Mouse (Mus musculus): ENCODE measurements around the gene Prelid3b.

Prelid3b gene

GRCm38 (mm10) chr2:174472818-174473549 lies at the start of gene Prelid3b:
Gene Prelid3b (minus strand): TSS chr2:174473081.
- DNase-seq (ENCODE audit: low read depth): peak; percentile 100

- no peak for DNase-seq (ENCODE audit: low read depth)
These were observed 49.3 kb upstream of the Prelid3b start for GRCm38 (mm10) chr2:174522134-174522533.

DNA sequence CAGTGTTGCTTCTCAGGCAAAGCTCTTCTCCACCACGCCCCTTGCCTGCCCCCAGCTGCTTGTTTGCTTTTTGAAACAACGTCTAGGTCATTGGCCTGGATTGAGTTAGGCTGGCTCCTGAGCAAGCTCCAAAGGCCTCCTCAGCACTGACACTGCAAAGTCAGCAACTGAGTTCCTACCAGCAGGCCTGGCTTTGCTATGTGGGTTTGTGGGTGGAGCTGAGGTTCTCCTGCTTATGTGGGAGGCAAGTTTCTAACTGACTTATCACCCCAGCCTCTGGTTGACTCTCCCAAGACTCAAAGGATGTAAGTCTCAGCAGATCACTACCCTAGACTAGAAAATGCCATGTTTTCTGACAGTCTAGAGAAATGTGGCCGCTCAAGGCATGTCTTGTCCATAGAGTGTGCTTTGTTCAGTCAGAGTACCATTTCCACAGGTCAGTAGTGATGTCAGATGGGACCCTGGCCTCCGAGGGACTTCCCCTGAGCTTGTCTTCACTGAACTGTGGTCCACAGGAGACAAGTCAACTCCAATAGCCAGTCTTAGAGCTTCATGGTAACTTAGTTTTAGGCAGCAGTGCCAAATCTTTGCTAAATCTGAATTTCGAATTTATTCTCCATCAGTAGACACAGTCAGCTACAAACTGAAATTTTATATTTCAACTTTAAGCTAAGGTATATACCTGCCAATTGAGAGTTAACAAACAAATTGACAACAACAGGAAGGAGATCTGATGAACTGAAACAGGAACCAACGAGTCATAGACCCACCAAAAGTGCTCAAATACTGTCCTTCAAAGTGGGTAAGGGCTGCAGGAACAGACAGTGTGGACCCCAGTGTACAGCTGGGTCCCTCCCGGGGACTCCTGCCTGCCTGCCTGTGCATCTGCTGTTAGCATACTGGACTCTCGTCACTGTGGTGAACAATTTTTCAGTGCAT lies 44.5 kb upstream of the Prelid3b start:
- peak; percentile 5 for DNase-seq (ENCODE audit: low read depth)

- DNase-seq (ENCODE audit: low read depth): peak; percentile 17
These were observed 42.0 kb upstream of the Prelid3b start for GRCm38 (mm10) chr2:174514887-174515286.

DNA sequence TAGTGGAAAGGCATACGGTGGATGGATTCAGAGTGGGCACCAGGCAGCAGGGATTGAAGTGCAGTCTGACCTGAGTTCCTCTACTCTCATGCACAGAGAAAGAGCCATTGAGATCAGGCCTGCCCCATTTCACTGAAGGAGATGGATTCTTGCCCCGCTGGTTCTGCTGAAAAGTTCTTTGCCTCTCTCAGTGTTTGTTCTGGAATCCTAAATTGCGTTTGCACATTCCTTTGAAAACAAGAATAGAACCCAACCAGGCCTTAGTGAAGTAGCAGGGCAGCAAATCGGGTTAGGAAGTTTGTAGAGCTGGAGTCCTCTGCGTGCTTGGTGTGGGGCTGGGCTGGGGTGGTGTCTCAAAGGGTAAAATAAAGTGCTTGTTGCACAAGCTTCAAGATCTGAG lies 40.9 kb upstream of the Prelid3b start:
- DNase-seq (ENCODE audit: low read depth): no peak

- no peak for DNase-seq (ENCODE audit: low read depth)
These were observed 36.9 kb upstream of the Prelid3b start for GRCm38 (mm10) chr2:174509825-174510224.

- no peak for DNase-seq (ENCODE audit: low read depth)
These were observed 35.1 kb upstream of the Prelid3b start for GRCm38 (mm10) chr2:174507998-174508397.

- no peak for DNase-seq (ENCODE audit: low read depth)
These were observed 30.1 kb upstream of the Prelid3b start for GRCm38 (mm10) chr2:174502831-174503460.

- DNase-seq (ENCODE audit: low read depth): no peak
These were observed 29.4 kb upstream of the Prelid3b start for GRCm38 (mm10) chr2:174502321-174502720.

GRCm38 (mm10) chr2:174501517-174501916 lies 28.6 kb upstream of the Prelid3b start:
- no peak for DNase-seq (ENCODE audit: low read depth)

- no peak for DNase-seq (ENCODE audit: low read depth)
These were observed 28.1 kb upstream of the Prelid3b start for GRCm38 (mm10) chr2:174500814-174501503.

DNA sequence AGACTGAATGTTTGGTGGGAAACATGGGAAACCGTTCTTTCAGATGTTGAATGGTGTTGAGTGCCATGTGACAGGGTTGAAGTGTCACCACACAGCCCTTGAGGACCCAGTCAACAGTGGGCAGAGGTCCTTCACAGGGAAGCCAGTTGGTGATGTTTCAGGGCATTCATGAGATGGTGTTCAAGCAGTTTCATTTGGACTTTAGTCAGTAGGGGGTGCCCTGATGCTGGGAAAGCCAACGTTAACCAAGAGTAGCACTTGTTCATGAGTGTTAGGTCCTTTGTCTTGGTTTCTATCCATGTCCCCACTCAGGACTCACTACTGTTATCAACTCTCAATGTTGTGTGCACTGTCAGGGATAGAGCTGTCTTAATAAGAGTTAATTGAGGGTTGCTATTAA lies 20.0 kb upstream of the Prelid3b start:
- no peak for DNase-seq (ENCODE audit: low read depth)

- DNase-seq (ENCODE audit: low read depth): no peak
These were observed 14.1 kb upstream of the Prelid3b start for GRCm38 (mm10) chr2:174487005-174487404.

DNA sequence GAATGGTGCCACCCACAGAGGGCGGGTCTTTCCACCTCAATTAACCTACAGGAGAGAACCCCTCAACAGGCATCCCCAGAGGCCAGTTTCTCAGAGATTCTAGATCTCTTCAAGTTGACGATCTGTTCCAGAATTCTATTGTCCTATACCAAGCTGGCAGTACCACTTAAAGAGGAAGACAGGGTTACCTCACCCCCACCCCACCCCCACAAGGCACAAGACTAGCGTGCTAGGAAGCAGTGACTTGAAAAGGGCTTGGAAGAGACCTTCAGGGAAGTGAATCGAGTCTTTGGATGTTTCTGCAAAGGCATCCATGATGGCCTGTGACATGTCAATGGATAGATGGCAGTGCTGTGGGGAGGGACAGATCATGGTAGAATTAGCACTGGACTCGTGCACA lies 5.9 kb upstream of the Prelid3b start:
- no peak for DNase-seq (ENCODE audit: low read depth)

DNA sequence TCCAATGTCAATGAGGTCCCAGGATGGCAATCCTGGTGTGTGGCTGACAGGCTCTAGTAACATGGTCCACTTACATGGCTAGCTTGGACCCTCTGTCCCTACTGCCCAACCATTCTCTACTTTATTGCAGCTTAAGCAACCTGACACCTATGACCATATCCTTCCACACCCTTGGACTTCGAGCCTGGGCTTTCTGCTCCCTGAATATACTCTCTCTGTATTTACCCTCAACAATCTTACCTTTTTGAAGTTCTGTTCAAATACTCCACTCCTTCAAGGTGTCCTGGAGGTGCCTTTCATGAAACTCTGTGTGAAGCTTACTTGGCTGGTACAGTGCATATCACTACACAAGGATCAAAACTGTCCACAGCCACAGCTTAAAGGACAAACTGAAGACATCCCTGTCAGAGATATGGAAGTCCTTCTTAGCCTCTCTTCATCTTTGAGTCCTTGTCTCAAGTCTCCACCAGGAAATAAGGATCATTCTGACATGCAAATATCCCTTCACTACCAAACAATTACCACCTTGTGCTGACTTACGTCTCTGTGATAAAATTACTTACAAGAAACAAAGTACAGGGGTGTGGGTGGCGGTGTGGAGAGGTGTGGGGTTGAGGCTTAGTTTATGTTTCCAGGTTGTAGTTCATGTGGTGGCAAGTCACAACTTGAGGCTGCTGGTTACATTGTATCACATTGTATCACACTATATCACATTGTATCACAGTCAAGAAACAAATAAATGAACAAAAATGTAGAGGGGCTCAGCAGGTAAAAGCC lies 4.8 kb upstream of the Prelid3b start:
- no peak for DNase-seq (ENCODE audit: low read depth)

DNA sequence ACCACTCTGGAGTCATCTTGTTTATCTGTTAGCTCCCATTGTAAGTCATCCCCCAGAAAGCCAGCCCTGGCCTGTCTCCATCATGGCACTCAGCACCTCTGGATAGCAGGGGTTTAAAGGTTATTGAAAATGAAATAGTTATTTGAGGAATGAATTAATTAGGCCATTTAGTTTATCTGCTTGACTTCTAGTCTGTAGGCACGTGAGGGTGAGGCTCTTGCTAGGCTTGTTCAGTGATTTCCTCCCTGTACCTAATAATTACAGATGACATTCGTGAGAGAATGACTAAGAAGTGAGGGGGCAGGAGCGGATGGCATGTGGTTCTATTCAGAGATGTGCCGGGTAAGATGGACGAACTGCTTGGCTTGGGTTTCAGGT lies 658 bp upstream of the Prelid3b start:
- DNase-seq (ENCODE audit: low read depth): no peak

DNA sequence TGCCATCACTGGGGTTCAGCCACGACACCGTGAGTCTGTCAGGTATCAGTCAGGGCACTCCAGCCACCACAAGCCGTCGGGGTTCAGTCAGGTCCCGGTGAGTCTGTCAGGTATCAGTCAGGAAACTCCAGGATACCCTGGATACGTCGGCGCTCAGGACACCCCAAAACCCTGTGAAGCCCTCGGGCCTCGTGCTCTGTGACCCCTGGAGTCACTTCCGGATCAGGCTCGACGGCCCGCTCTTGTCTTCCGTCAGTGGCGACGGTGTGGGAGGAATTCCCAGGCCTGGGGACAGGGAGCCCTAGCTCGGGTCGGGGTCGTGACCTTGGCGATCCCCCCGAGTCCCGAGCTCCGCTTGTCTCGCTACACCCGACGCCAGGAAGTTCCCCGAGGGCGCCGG lies 474 bp downstream of the Prelid3b start:
- DNase-seq (ENCODE audit: low read depth): peak; percentile 52

DNA sequence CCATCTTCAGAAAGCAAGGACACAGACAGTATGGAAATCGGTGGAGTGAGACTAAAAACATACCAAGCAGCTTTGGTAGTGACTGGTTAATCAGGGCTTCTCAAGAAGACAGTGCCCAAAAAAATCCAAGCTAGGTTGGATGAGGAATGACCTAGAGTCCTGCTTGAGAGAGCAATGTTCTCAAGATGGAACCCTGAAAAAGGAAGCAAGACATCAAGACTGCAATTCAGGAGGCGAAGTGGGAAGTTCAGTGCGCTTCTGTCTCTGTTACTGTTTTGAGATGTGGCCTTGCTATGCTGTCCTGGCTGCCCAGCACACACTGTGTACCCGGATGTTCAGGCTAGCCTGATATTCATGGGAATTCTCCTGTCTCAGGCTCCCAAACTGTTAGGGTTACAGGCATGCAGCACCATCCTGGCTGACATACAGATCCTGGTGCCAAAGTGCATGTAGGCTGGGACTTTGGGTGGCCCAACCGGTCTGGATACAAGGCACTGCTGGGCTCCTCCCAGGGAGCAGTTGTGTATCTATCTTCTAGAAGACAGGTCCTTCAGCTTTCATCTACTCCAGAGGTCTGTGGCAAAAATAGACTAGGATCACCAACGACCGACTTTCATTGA lies 2.0 kb downstream of the Prelid3b start:
- DNase-seq (ENCODE audit: low read depth): no peak

- DNase-seq (ENCODE audit: low read depth): no peak
These were observed 2.5 kb downstream of the Prelid3b start for GRCm38 (mm10) chr2:174470333-174470732.

- DNase-seq (ENCODE audit: low read depth): peak; percentile 93
These were observed 8.9 kb downstream of the Prelid3b start, which contains the start of gene Atp5e for GRCm38 (mm10) chr2:174463789-174464523. Gene Atp5e (minus strand): TSS chr2:174464105.

Measured in NIH3T3 (cell line).